ENCODE assay signal across 28 mouse cellular contexts in genomic region chr17:68017095-68017494, GRCm38 (mm10). TPM values are rescaled to one million over a fixed set of nuclear protein-coding genes. Genes with fewer than 3 reads are reported as not detected.
A peak's percentile ranks its signal among the peaks of the same experiment; 100 is the strongest.
DNase-seq lines count a peak whose midpoint lies in the region; ATAC-seq and TF ChIP-seq lines count a peak whose summit lies in the region.
"Had no signal": no experiment of that assay in that cellular context is flagged by ENCODE, and none has a peak within 500 bp of the region (broad histone marks: within the 10 kb centered on the region; RNA-seq: fewer than 3 reads in every experiment).

No protein-coding gene starts in this region.

- H3K9ac ChIP-seq in hindbrain, postnatal 0 days (replicated peaks; ENCODE audit: low read length) = no peak overlapping the region
- H3K9ac ChIP-seq in hindbrain, embryonic 11.5 days (ENCODE audit: low read depth, low read length) = no peak overlapping the region
- no peak overlapping the region for H3K9ac ChIP-seq in lung, embryonic 14.5 days
- no peak overlapping the region for H3K9ac ChIP-seq in midbrain, embryonic 14.5 days (replicated peaks; ENCODE audit: low read length)
- no peak overlapping the region for H3K9ac ChIP-seq in midbrain, embryonic 13.5 days (replicated peaks)
- H3K9ac ChIP-seq: embryonic facial prominence, embryonic 13.5 days; forebrain, embryonic 12.5 days; forebrain, postnatal 0 days; heart, embryonic 13.5 days; hindbrain, embryonic 12.5 days; hindbrain, embryonic 15.5 days had no signal

- no peak overlapping the region for H3K4me3 ChIP-seq in hindbrain, postnatal 0 days (ENCODE audit: low read length)
- no peak overlapping the region for H3K4me3 ChIP-seq in hindbrain, embryonic 11.5 days (ENCODE audit: low read depth, low read length)
- no peak overlapping the region for H3K4me3 ChIP-seq in lung, embryonic 14.5 days (ENCODE audit: low read depth, low read length)
- H3K4me3 ChIP-seq in midbrain, embryonic 14.5 days (replicated peaks; ENCODE audit: low read depth, low read length) = no peak overlapping the region
- H3K4me3 ChIP-seq in midbrain, embryonic 13.5 days (replicated peaks) = no peak overlapping the region
- H3K4me3 ChIP-seq: embryonic facial prominence, embryonic 10.5 days; embryonic facial prominence, embryonic 13.5 days; erythroblast, embryonic 14.5 days; forebrain, embryonic 12.5 days; gastrocnemius, adult 2 months; heart, embryonic 13.5 days; hindbrain, embryonic 12.5 days; hindbrain, embryonic 15.5 days had no signal

- no peaks in the 10 kb centered on the region for H3K27me3 ChIP-seq in hindbrain, postnatal 0 days (ENCODE audit: insufficient read depth, low read length)
- H3K27me3 ChIP-seq in hindbrain, embryonic 11.5 days (ENCODE audit: control insufficient read depth, insufficient read depth, low read length) = no peaks in the 10 kb centered on the region
- H3K27me3 ChIP-seq in lung, embryonic 14.5 days (ENCODE audit: insufficient read depth, low read length) = no peaks in the 10 kb centered on the region
- no peaks in the 10 kb centered on the region for H3K27me3 ChIP-seq in midbrain, embryonic 14.5 days (ENCODE audit: control insufficient read depth, insufficient read depth, low read length)
- no peaks in the 10 kb centered on the region for H3K27me3 ChIP-seq in midbrain, embryonic 13.5 days
- H3K27me3 ChIP-seq: embryonic facial prominence, embryonic 13.5 days; forebrain, embryonic 12.5 days; heart, embryonic 13.5 days; hindbrain, embryonic 12.5 days; hindbrain, embryonic 15.5 days had no signal

- no peaks in the 10 kb centered on the region for H3K36me3 ChIP-seq in hindbrain, postnatal 0 days (ENCODE audit: insufficient read depth, low read length)
- H3K36me3 ChIP-seq in hindbrain, embryonic 11.5 days (ENCODE audit: control insufficient read depth, insufficient read depth, low read length) = no peaks in the 10 kb centered on the region
- H3K36me3 ChIP-seq in lung, embryonic 14.5 days (ENCODE audit: insufficient read depth) = no peaks in the 10 kb centered on the region
- H3K36me3 ChIP-seq in midbrain, embryonic 14.5 days (ENCODE audit: control insufficient read depth, insufficient read depth, low read length) = no peaks in the 10 kb centered on the region
- no peaks in the 10 kb centered on the region for H3K36me3 ChIP-seq in midbrain, embryonic 13.5 days
- H3K36me3 ChIP-seq: embryonic facial prominence, embryonic 10.5 days; embryonic facial prominence, embryonic 13.5 days; forebrain, embryonic 12.5 days; heart, embryonic 13.5 days; hindbrain, embryonic 12.5 days; hindbrain, embryonic 15.5 days had no signal

- no peak overlapping the region for H3K4me2 ChIP-seq in hindbrain, postnatal 0 days (ENCODE audit: low read depth, low read length)
- no peak overlapping the region for H3K4me2 ChIP-seq in hindbrain, embryonic 11.5 days (replicated peaks; ENCODE audit: low read depth, low read length)
- no peak overlapping the region for H3K4me2 ChIP-seq in lung, embryonic 14.5 days
- no peak overlapping the region for H3K4me2 ChIP-seq in midbrain, embryonic 14.5 days (ENCODE audit: low read length)
- H3K4me2 ChIP-seq in midbrain, embryonic 13.5 days (replicated peaks) = no peak overlapping the region
- H3K4me2 ChIP-seq: embryonic facial prominence, embryonic 13.5 days; forebrain, embryonic 12.5 days; heart, embryonic 13.5 days; hindbrain, embryonic 12.5 days; hindbrain, embryonic 15.5 days had no signal

- ATAC-seq in hindbrain, postnatal 0 days = no peak
- no peak for ATAC-seq in hindbrain, embryonic 11.5 days (ENCODE audit: low FRiP score)
- ATAC-seq in lung, embryonic 14.5 days (ENCODE audit: insufficient read depth) = peak; percentile 77; the same call in 1 of the 2 replicates
- ATAC-seq in midbrain, embryonic 14.5 days (ENCODE audit: low FRiP score, low TSS enrichment) = no peak
- ATAC-seq in midbrain, embryonic 13.5 days = no peak
- ATAC-seq: activated CD4-positive, CD25-positive, alpha-beta regulatory T cell, adult 4 months; forebrain, postnatal 0 days had no signal

- H3K27ac ChIP-seq in hindbrain, postnatal 0 days = no peak overlapping the region
- H3K27ac ChIP-seq in hindbrain, embryonic 11.5 days (ENCODE audit: low read depth, low read length) = no peak overlapping the region
- 0 out of 2 replicates have a peak overlapping the region, but pooled peaks have one; percentile 6 for H3K27ac ChIP-seq in lung, embryonic 14.5 days (ENCODE audit: low read depth)
- no peak overlapping the region for H3K27ac ChIP-seq in midbrain, embryonic 14.5 days (replicated peaks; ENCODE audit: low read depth, low read length)
- no peak overlapping the region for H3K27ac ChIP-seq in midbrain, embryonic 13.5 days
- H3K27ac ChIP-seq: embryonic facial prominence, embryonic 10.5 days; embryonic facial prominence, embryonic 13.5 days; forebrain, embryonic 12.5 days; gastrocnemius, adult 2 months; heart, embryonic 13.5 days; hindbrain, embryonic 12.5 days; hindbrain, embryonic 15.5 days had no signal

- no peak for TF ChIP-seq CTCF in hindbrain, postnatal 0 days (IDR thresholded peaks at IDR 0.05; ENCODE audit: low read depth)
- TF ChIP-seq CTCF in lung, embryonic 14.5 days (IDR thresholded peaks at IDR 0.05; ENCODE audit: low read depth) = no peak

- H3K4me1 ChIP-seq in hindbrain, postnatal 0 days (ENCODE audit: insufficient read depth, low read length) = no peaks in the 10 kb centered on the region
- no peaks in the 10 kb centered on the region for H3K4me1 ChIP-seq in hindbrain, embryonic 11.5 days (replicated peaks; ENCODE audit: control insufficient read depth, insufficient read depth, low read length)
- H3K4me1 ChIP-seq in lung, embryonic 14.5 days (ENCODE audit: insufficient read depth) = peaks cover 22% of the 10 kb centered on the region; the same call in 1 of the 2 replicates
- peaks cover 5% of the 10 kb centered on the region; the same call in 1 of the 2 replicates for H3K4me1 ChIP-seq in midbrain, embryonic 14.5 days (ENCODE audit: control insufficient read depth, insufficient read depth, low read length)
- no peaks in the 10 kb centered on the region for H3K4me1 ChIP-seq in midbrain, embryonic 13.5 days (replicated peaks)
- H3K4me1 ChIP-seq: forebrain, embryonic 12.5 days; hindbrain, embryonic 15.5 days had no signal

- no peaks in the 10 kb centered on the region for H3K9me3 ChIP-seq in hindbrain, postnatal 0 days (ENCODE audit: low read length)
- H3K9me3 ChIP-seq in hindbrain, embryonic 11.5 days (ENCODE audit: control insufficient read depth, low read length) = no peaks in the 10 kb centered on the region
- no peaks in the 10 kb centered on the region for H3K9me3 ChIP-seq in lung, embryonic 14.5 days (ENCODE audit: low read depth, low read length)
- H3K9me3 ChIP-seq in midbrain, embryonic 14.5 days (ENCODE audit: control insufficient read depth, low read length) = no peaks in the 10 kb centered on the region
- no peaks in the 10 kb centered on the region for H3K9me3 ChIP-seq in midbrain, embryonic 13.5 days
- H3K9me3 ChIP-seq: embryonic facial prominence, embryonic 10.5 days; embryonic facial prominence, embryonic 13.5 days; forebrain, embryonic 12.5 days; heart, embryonic 13.5 days; hindbrain, embryonic 12.5 days; hindbrain, embryonic 15.5 days had no signal

- WGBS in hindbrain, postnatal 0 days = 41% methylated on average over 3 of the region's 3 CpGs
- 78% methylated on average over 3 of the region's 3 CpGs for WGBS in hindbrain, embryonic 11.5 days
- WGBS in lung, embryonic 14.5 days = 17% methylated on average over 3 of the region's 3 CpGs
- WGBS in midbrain, embryonic 14.5 days = 61% methylated on average over 3 of the region's 3 CpGs
- WGBS in midbrain, embryonic 13.5 days = 67% methylated on average over 3 of the region's 3 CpGs

- DNase-seq in cerebellum, postnatal 10 days = peak; percentile 20 to 43
- DNase-seq in cerebellum, adult 18-20 months = no peak
- DNase-seq in hindbrain, postnatal 0 days (ENCODE audit: low spot score) = peak; percentile 12
- DNase-seq in hindbrain, embryonic 11.5 days (ENCODE audit: low spot score) = no peak
- peak; percentile 82 for DNase-seq in lung, embryonic 14.5 days
- no peak for DNase-seq in lung, postnatal 36 days
- peak; percentile 32 for DNase-seq in midbrain, embryonic 14.5 days
- DNase-seq: adrenal gland, adult 8-10 months; adrenal gland, postnatal 25 days; cerebellum, adult 2 months; cerebellum, adult 9-11 months; cerebellum, postnatal 36 days; embryo, embryonic 11 days; forebrain, postnatal 0 days; gastrocnemius, adult 2 months; gastrocnemius, postnatal 14 days; heart, adult 18-20 months; heart, postnatal 14 days; heart, postnatal 4 days had no signal

RNA-seq across cellular contexts. Expression of gene Arhgap28, which starts 13.2 kb away (rescaled TPM):
- total RNA-seq in hindbrain, postnatal 0 days (2014; rRNA removed) = 6.9 and 7.6 TPM in 2 replicates
- 4.0 and 4.1 TPM in 2 replicates for polyA plus RNA-seq in hindbrain, postnatal 0 days (2015; fragmentation: Nextera tagmentation; extraction: Ambion mirVana)
- polyA plus RNA-seq in hindbrain, embryonic 11.5 days (2014; fragmentation: Nextera tagmentation; extraction: Ambion mirVana) = 35.6 and 40.2 TPM in 2 replicates
- 70.4 and 71.4 TPM in 2 replicates for polyA plus RNA-seq in lung, embryonic 14.5 days (2014; fragmentation: Nextera tagmentation; extraction: Ambion mirVana)
- polyA plus RNA-seq in midbrain, embryonic 14.5 days (2014; fragmentation: Nextera tagmentation; extraction: Ambion mirVana) = 3.7 and 8.4 TPM in 2 replicates
- polyA plus RNA-seq in midbrain, embryonic 13.5 days (2015; fragmentation: Nextera tagmentation; extraction: Ambion mirVana) = 6.9 and 8.8 TPM in 2 replicates
- polyA plus RNA-seq: erythroblast, embryonic 14.5 days had no signal

Comparison
In these comparisons a context has a peak if more than half of its experiments do, and no peak if none do; other contexts are left out.
1. DNase-seq: peak in cerebellum, postnatal 10 days (2 of 2), hindbrain, postnatal 0 days (single experiment), lung, embryonic 14.5 days (single experiment) and midbrain, embryonic 14.5 days (single experiment); none in cerebellum, adult 18-20 months (0 of 2), hindbrain, embryonic 11.5 days (single experiment) and lung, postnatal 36 days (single experiment).